Mouse (Mus musculus): ENCODE measurements at regions not wholly inside any gene's neighbourhood (a gene's known extent, or its start where the extent isn't known, plus 50 kb on each side); places are given as distances from the start of the nearest gene placed in this dataset.

- TF ChIP-seq POLR2A (IDR thresholded peaks at IDR 0.05; ENCODE audit: low read depth, low read length), result no peak
- TF ChIP-seq CTCF (IDR thresholded peaks at IDR 0.05; ENCODE audit: borderline replicate concordance, insufficient read depth, low read length), result no peak
Observed at GRCm38 (mm10) chr5:82312054-82312453, 1042.9 kb downstream of the Tecrl start.
